In the genomic region with DNA sequence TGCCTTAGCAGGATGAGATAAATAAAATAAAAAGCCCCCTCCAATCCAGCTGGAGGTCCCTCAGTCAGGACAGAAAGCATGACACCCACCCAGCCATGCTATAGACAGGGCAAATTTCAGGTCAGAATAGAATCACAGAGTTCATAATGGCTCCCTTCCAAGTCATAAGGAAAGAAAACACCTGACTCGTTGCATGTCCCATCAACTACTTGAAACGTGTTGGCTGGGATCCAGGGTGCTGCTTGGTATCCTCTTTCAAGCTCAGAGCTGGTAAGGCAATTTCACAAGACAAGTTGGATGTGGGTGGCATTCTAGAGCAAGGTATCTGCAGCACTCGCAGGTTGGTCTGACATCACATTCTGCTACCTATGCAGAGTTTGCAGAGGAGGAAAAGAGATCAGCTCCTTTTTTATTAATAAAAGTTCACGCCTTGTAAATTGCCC, we compare ENCODE assay signal across 10 mouse cellular contexts.
DNase-seq lines count a peak whose midpoint lies in the region; ATAC-seq and TF ChIP-seq lines count a peak whose summit lies in the region.
"Had no signal": no experiment of that assay in that cellular context is flagged by ENCODE, and none has a peak within 500 bp of the region (broad histone marks: within the 10 kb centered on the region; RNA-seq: fewer than 3 reads in every experiment).

No protein-coding gene starts in this region.

- WGBS in heart, embryonic 14.5 days = 31% methylated on average over 4 of the region's 4 CpGs
- 44% methylated on average over 4 of the region's 4 CpGs for whole genome bisulfite sequencing in heart, adult 2 months

- no peak for TF ChIP-seq CTCF in heart, adult 2 months (IDR thresholded peaks at IDR 0.05)

- no peak for DNase-seq in heart, adult 2 months
- peak; percentile 73 for DNase-seq in brain, adult 2 months (ENCODE audit: low read depth, low spot score)
- DNase-seq in heart, postnatal 4 days = peak; percentile 18
- DNase-seq in left cerebral cortex, postnatal 4 days = peak; percentile 43
- no peak for DNase-seq in thymus, postnatal 0 days (ENCODE audit: low spot score)
- no peak for DNase-seq in adrenal gland, postnatal 25 days
- no peak for DNase-seq in thymus, postnatal 25 days

- no peak; the same call in 1 of the 2 replicates for ATAC-seq in heart, embryonic 14.5 days (ENCODE audit: insufficient number of reproducible peaks, insufficient read depth, low FRiP score, low read depth)

- intact Hi-C loops in heart, adult 2 months (cut with DNase I) = no loop called here
- intact Hi-C loops in left cerebral cortex, postnatal 4 days (cut with DNase I) = no loop called here

- TF ChIP-seq EP300 in heart, adult 2 months (IDR thresholded peaks at IDR 0.05; ENCODE audit: insufficient read depth, low read depth, low read length) = no peak

- H3K4me1 ChIP-seq in heart, embryonic 14.5 days (ENCODE audit: control insufficient read depth in 2 of 2, insufficient read depth in 2 of 2, low read length in 2 of 2) = peaks cover 0 to 3% of the 10 kb centered on the region in 2 experiments; a peak in 1 of 4 replicates
- no peaks in the 10 kb centered on the region for H3K4me1 ChIP-seq in heart, adult 2 months (ENCODE audit: control insufficient read depth, insufficient read depth, low read length)

- no peaks in the 10 kb centered on the region for H3K27me3 ChIP-seq in heart, embryonic 14.5 days (ENCODE audit: control insufficient read depth, insufficient read depth, low read length)
- H3K27me3 ChIP-seq in heart, adult 2 months (ENCODE audit: control insufficient read depth, insufficient read depth, low read length) = no peaks in the 10 kb centered on the region
- H3K27me3 ChIP-seq: embryonic facial prominence, embryonic 13.5 days; limb, embryonic 15.5 days had no signal

- H3K27ac ChIP-seq in heart, embryonic 14.5 days (replicated peaks in 1 of 2; ENCODE audit: control insufficient read depth in 1 of 2, insufficient read depth in 1 of 2, low read depth in 2 of 2, low read length in 2 of 2) = no peak overlapping the region
- no peak overlapping the region for H3K27ac ChIP-seq in heart, adult 2 months
- H3K27ac ChIP-seq: embryonic facial prominence, embryonic 13.5 days; limb, embryonic 15.5 days had no signal

- H3K9ac ChIP-seq in heart, embryonic 14.5 days (ENCODE audit: low read length) = no peak overlapping the region
- no peak overlapping the region for H3K9ac ChIP-seq in heart, adult 2 months (ENCODE audit: low read depth, low read length)
- H3K9ac ChIP-seq: embryonic facial prominence, embryonic 13.5 days; limb, embryonic 15.5 days had no signal

- H3K36me3 ChIP-seq in heart, embryonic 14.5 days (ENCODE audit: control insufficient read depth, insufficient read depth, low read length) = no peaks in the 10 kb centered on the region
- no peaks in the 10 kb centered on the region for H3K36me3 ChIP-seq in heart, adult 2 months (ENCODE audit: control insufficient read depth, insufficient read depth, low read length)
- H3K36me3 ChIP-seq: embryonic facial prominence, embryonic 13.5 days; limb, embryonic 15.5 days had no signal

- no peak for TF ChIP-seq POLR2A in heart, adult 2 months (IDR thresholded peaks at IDR 0.05; ENCODE audit: insufficient read depth, low read depth, low read length)

- no peak overlapping the region for H3K4me3 ChIP-seq in heart, embryonic 14.5 days (ENCODE audit: control insufficient read depth in 1 of 2, insufficient read depth in 1 of 2, low read depth in 1 of 2, low read length in 2 of 2)
- no peak overlapping the region for H3K4me3 ChIP-seq in heart, adult 2 months
- H3K4me3 ChIP-seq: embryonic facial prominence, embryonic 13.5 days; limb, embryonic 15.5 days had no signal

- H3K79me2 ChIP-seq in heart, adult 2 months (replicated peaks; ENCODE audit: control insufficient read depth, insufficient read depth, low read length) = no peaks in the 10 kb centered on the region

- 0 out of 2 replicates have a peak overlapping the region, but pooled peaks have one; percentile 13 for H3K4me2 ChIP-seq in heart, embryonic 14.5 days (ENCODE audit: low read length)
- H3K4me2 ChIP-seq: embryonic facial prominence, embryonic 13.5 days; limb, embryonic 15.5 days had no signal

- no peaks in the 10 kb centered on the region for H3K9me3 ChIP-seq in heart, embryonic 14.5 days (ENCODE audit: control insufficient read depth, low read length)
- H3K9me3 ChIP-seq: embryonic facial prominence, embryonic 13.5 days; limb, embryonic 15.5 days had no signal

Comparison
In these comparisons a context has a peak if more than half of its experiments do, and no peak if none do; other contexts are left out.
1. DNase-seq: peak in brain, adult 2 months (single experiment), heart, postnatal 4 days (single experiment) and left cerebral cortex, postnatal 4 days (single experiment); none in heart, adult 2 months (0 of 2), thymus, postnatal 0 days (single experiment), adrenal gland, postnatal 25 days (single experiment) and thymus, postnatal 25 days (single experiment).